Comparison of ENCODE assay signal across 9 mouse cellular contexts in genomic region chr12:33344970-33345772, GRCm38 (mm10). TPM values are rescaled to one million over a fixed set of nuclear protein-coding genes. Genes with fewer than 3 reads are reported as not detected.
A peak's percentile ranks its signal among the peaks of the same experiment; 100 is the strongest.
DNase-seq lines count a peak whose midpoint lies in the region; ATAC-seq and TF ChIP-seq lines count a peak whose summit lies in the region.
"Had no signal": no experiment of that assay in that cellular context is flagged by ENCODE, and none has a peak within 500 bp of the region (broad histone marks: within the 10 kb centered on the region; RNA-seq: fewer than 3 reads in every experiment).

No protein-coding gene starts in this region.

- WGBS in kidney, postnatal 0 days, result 8% methylated on average over 25 of the region's 25 CpGs
- WGBS in forebrain, embryonic 12.5 days, result 5% methylated on average over 23 of the region's 25 CpGs
- WGBS in limb, embryonic 15.5 days, result 8% methylated on average over 25 of the region's 25 CpGs

- H3K4me2 ChIP-seq in kidney, postnatal 0 days (ENCODE audit: low read length), result peak overlapping the region; percentile 39
- H3K4me2 ChIP-seq in forebrain, embryonic 12.5 days, result peak overlapping the region; percentile 53
- peak overlapping the region; percentile 35 for H3K4me2 ChIP-seq in limb, embryonic 15.5 days

- 0 out of 2 replicates have a peak, but pooled peaks cover 7% of the 10 kb centered on the region for H3K4me1 ChIP-seq in kidney, postnatal 0 days (replicated peaks; ENCODE audit: insufficient read depth, low read length)
- peaks cover 31% of the 10 kb centered on the region for H3K4me1 ChIP-seq in forebrain, embryonic 12.5 days
- H3K4me1 ChIP-seq in limb, embryonic 15.5 days, result peaks cover 20% of the 10 kb centered on the region

- H3K27ac ChIP-seq in kidney, postnatal 0 days, result no peak overlapping the region
- 0 out of 2 replicates have a peak overlapping the region, but pooled peaks have one; percentile 1 for H3K27ac ChIP-seq in forebrain, embryonic 12.5 days
- no peak overlapping the region for H3K27ac ChIP-seq in limb, embryonic 15.5 days

- no peaks in the 10 kb centered on the region for H3K27me3 ChIP-seq in kidney, postnatal 0 days (ENCODE audit: insufficient read depth, low read length)
- H3K27me3 ChIP-seq in forebrain, embryonic 12.5 days, result peaks cover 25% of the 10 kb centered on the region; the same call in 1 of the 2 replicates
- peaks cover 7% of the 10 kb centered on the region; the same call in 1 of the 2 replicates for H3K27me3 ChIP-seq in limb, embryonic 15.5 days

- no peaks in the 10 kb centered on the region for H3K9me3 ChIP-seq in kidney, postnatal 0 days (replicated peaks; ENCODE audit: low read length)
- H3K9me3 ChIP-seq in forebrain, embryonic 12.5 days, result no peaks in the 10 kb centered on the region
- no peaks in the 10 kb centered on the region for H3K9me3 ChIP-seq in limb, embryonic 15.5 days

- peaks cover 3% of the 10 kb centered on the region; the same call in 1 of the 2 replicates for H3K36me3 ChIP-seq in kidney, postnatal 0 days (ENCODE audit: insufficient read depth, low read length)
- peaks cover 5% of the 10 kb centered on the region for H3K36me3 ChIP-seq in forebrain, embryonic 12.5 days (replicated peaks)
- H3K36me3 ChIP-seq in limb, embryonic 15.5 days, result peaks cover under 1% of the 10 kb centered on the region; the same call in 1 of the 2 replicates

- H3K9ac ChIP-seq in kidney, postnatal 0 days (ENCODE audit: low read depth, low read length), result no peak overlapping the region
- peak overlapping the region; percentile 36 for H3K9ac ChIP-seq in forebrain, embryonic 12.5 days
- no peak overlapping the region for H3K9ac ChIP-seq in limb, embryonic 15.5 days

- ATAC-seq in kidney, postnatal 0 days (replicated peaks; ENCODE audit: low FRiP score, low read depth), result no peak
- ATAC-seq in forebrain, embryonic 12.5 days (ENCODE audit: low FRiP score), result peak; percentile 51; the same call in 1 of the 2 replicates
- ATAC-seq in limb, embryonic 15.5 days (ENCODE audit: insufficient number of reproducible peaks, low FRiP score, low TSS enrichment, low read depth), result no peak

- TF ChIP-seq CTCF in kidney, postnatal 0 days (IDR thresholded peaks at IDR 0.05; ENCODE audit: low read depth), result no peak

- DNase-seq in kidney, postnatal 0 days (ENCODE audit: low spot score), result peak; percentile 58
- DNase-seq in kidney, adult 18-20 months, result no peak
- DNase-seq in right cerebral cortex, postnatal 14 days, result peak; percentile 59
- no peak for DNase-seq in urinary bladder, postnatal 4 days (ENCODE audit: low spot score in 2 of 2)
- DNase-seq in MN1 (ENCODE audit: low spot score), result no peak
- DNase-seq in gastrocnemius, adult 18-20 months (ENCODE audit: low spot score), result no peak

- no peak overlapping the region for H3K4me3 ChIP-seq in kidney, postnatal 0 days (replicated peaks; ENCODE audit: low read depth, low read length)
- H3K4me3 ChIP-seq in forebrain, embryonic 12.5 days (replicated peaks), result peak overlapping the region; percentile 20
- 0 out of 2 replicates have a peak overlapping the region, but pooled peaks have one; percentile 8 for H3K4me3 ChIP-seq in limb, embryonic 15.5 days

RNA-seq across cellular contexts. Expression of gene Efcab10, which starts 49.5 kb away (rescaled TPM):
- polyA plus RNA-seq in kidney, postnatal 0 days (2015; fragmentation: Nextera tagmentation; extraction: Ambion mirVana), result 0.96 and 1.6 TPM in 2 replicates
- polyA plus RNA-seq in forebrain, embryonic 12.5 days (2016; fragmentation: Nextera tagmentation; extraction: Ambion mirVana), result 1.2 and 1.4 TPM in 2 replicates
- not detected in 2 replicates for polyA plus RNA-seq in limb, embryonic 15.5 days (2015; fragmentation: Nextera tagmentation; extraction: Ambion mirVana)
- not detected for total RNA-seq in gastrocnemius, adult 18-20 months (2021)
- total RNA-seq: MEL had no signal

Comparison
In these comparisons a context has a peak if more than half of its experiments do, and no peak if none do; other contexts are left out.
1. DNase-seq: peak in kidney, postnatal 0 days (single experiment) and right cerebral cortex, postnatal 14 days (single experiment); none in kidney, adult 18-20 months (single experiment), urinary bladder, postnatal 4 days (0 of 2), MN1 (single experiment) and gastrocnemius, adult 18-20 months (single experiment).
2. Peak in every context shown above with its lines, with median percentiles within 50 percentile points of each other: H3K4me2 ChIP-seq.